Mouse (Mus musculus): ENCODE measurements around the gene Med16.

GRCm38 (mm10) chr10:79862049-79862788 lies 46.5 kb downstream of the Med16 start:
- no peak for TF ChIP-seq POLR2A (IDR thresholded peaks at IDR 0.05; ENCODE audit: low read depth, low read length)
- no peak for TF ChIP-seq CTCF (IDR thresholded peaks at IDR 0.05; ENCODE audit: extremely low read depth, insufficient read length, insufficient replicate concordance, low read depth, low read length)

All from small intestine, adult 2 months (tissue).